Mouse (Mus musculus) adipocyte (in vitro differentiated cells): ENCODE data around the gene Syde1.
A peak's percentile ranks its signal among the peaks of the same experiment; 100 is the strongest.

Experiments used
- DNase-seq: peaks from one replicate; pipeline ENCODE4 v3.0.0-alpha.2; 2016; ENCODE audit warnings: low spot score

Syde1 gene

DNA sequence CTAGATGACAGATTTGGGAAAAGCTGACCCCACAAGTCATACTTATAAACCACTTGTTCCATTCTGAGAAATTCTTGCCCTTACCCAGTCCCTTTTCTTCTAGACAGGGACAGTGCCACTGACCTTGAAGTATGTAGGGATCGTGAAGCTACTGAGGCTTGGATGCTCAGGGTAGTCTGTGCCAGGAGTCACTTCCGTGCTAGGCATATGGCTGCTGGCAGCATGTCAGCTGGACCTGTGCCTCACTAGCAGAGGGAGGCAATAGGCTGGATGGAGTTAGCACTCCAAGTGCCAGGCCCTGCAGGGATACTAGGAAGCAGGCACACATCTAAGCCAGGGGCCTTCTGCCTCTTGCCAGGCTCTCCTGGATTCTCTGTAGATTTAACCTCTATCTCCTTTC, 16.1 kb downstream of the Syde1 start:
- DNase-seq = peak; percentile 83

DNA sequence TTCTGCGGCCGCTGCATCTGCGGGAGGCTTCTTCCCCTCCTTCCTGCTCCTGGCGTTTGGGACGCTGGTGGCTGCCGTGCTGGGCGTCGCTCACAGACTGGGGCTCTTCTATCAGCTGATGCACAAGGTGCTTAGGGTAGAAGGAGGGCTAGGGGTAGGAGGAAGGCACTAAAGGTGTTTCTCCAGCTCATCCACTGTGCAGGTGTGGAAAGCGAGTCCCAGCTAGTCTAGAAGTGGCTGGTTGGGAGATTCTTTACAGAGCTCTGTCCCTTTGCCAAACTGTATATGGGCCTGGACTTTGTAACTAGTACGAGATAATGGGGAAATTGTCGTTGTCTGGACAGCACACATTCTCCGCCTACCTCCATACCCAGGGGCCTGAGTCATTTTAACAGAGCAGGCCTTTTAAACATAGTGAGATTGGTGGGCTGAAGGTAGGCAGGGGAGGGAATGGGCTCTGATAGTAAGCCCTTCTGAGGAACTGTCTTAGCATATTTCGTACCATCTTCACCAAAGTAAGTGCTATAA, 16.6 kb downstream of the Syde1 start:
- no peak for DNase-seq

DNA sequence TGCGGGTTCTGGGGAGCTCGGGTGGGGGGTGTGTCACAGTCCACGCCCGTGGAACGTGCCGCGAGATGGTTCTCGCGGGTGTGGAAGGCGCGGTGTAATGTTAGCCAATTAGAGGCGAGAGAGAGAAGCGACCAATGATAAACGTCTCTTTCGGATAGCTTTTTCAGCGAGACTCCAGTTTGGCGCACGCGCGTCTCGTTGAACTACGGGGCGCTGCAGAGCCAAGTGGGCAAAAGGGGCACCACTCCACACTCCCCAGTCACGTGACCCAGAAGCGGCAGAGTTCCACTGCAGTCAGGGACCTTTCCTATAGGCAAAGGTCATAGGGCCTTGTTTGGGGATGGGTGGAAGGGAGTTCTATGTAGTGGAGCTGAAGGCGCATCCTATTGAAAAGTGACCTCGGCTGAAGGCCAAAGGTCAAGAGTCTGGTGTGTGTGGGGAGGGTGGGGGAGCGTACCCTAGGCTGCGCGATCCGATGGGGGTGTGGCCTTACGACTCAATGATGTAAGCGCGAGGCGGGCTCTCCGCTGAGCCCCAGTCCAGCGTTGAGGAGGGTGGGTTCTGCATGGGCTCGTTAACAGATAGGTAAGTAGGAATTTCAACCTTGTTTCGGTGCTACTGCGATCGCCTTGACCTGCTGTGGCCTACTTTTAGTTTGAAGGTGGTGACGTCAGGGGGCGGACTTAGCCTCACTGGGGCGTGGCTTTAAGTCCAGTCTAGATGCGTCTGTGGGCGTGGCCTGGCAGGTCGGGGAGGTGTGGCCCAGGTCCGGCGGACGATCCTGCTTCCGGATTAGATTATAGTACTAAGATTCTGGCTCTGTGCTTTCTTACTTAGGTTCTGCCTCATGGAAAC, 17.3 kb downstream of the Syde1 start, which contains the start of gene Ilvbl:
Gene Ilvbl, plus strand, starts transcription at position 97 of the 855 bp plus-strand sequence.
- peak; percentile 99 for DNase-seq

DNA sequence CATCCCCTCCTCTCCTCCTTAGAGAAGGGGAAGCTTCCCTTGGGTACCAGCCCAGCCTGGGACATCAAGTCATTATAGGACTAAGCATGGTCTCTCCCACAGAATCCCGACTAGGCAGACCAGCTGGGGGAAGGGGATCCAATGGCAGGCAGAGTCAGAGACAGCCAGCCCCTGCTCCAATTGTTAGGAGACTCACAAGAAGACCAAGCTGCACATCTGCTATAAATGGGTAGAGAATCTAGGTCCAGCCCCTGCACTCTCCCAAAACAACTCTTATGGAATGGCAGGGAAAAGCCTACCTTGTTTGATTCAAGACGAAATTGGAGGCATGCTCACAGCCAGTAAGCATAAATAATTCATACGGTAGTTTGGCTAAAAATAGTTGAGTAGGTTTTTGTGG, 18.5 kb downstream of the Syde1 start:
- no peak for DNase-seq

DNA sequence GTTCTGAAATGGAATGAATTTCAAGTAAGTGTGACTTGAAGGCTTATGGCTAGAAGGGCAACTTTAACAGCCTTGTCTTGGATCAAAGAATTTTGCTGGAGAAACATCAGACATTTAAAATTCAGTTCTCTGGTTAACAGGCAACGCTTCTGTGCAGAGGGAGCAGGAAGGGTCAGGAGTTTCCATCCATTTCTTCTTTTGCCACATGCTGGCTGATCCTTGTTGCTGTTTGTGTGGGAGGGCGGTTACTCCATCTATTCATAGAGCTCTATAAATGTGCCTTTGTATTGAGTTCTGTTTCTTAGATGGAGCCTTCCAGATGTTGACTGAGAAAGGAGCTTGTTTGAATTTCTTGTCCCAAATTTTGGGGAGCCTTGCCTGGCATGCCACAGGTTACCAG, 20.9 kb downstream of the Syde1 start:
- no peak for DNase-seq

DNA sequence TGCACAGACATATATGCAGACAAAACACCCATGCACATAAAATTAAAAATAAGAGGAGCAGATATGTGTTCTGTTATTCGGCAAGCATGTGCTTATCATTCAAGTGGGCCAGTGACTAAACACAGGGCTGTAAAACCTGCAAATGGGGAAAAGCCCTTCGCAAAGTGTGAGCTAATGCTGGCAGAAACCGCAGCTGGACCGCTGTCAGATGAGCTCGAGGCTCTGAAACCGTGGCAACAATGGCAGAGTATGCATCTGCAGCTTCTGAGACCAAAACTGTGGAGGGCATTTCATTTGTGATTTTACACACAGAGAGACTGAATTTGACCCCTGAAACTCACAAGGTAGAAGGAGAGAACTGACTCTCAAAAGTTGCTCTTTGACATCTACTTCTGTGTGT, 21.3 kb downstream of the Syde1 start:
- DNase-seq = no peak

DNA sequence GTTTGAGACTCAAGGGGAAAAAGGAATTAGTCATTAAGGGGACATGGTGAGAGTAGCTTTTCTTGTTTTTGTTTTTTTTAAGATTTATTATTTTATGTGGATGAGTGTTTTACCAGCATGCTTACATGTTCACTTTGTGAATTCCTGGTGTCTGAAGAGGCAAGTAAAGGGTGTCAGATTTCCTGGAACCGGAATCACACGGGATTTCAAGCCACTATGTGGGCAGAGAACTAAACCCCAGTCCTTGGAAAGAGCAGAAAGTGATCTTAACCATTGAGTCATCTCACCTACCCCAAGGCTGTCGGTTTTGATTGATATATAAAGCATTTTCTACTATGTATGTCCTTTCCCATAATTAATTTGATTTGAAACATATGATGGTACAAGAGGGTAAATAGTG, 22.1 kb downstream of the Syde1 start:
- no peak for DNase-seq

DNA sequence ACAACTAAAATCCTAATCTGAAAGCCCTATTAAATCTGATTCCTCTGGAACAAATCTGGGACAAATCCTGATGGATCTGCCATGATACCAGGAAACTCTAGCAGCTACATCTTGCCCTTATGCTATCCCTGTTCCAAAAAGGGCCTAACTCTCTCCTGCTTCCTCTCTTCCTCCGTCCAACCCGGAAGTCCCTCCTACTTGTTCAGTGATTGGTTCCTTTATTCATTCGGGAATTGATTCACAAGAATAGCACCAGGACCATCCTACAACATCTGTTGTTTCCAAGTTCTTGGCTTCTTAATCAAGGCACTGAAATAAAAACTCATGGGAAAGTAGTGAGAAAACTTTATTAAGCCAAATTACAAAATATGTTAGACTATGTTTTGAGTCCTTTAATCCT, 22.6 kb downstream of the Syde1 start:
- DNase-seq = no peak

DNA sequence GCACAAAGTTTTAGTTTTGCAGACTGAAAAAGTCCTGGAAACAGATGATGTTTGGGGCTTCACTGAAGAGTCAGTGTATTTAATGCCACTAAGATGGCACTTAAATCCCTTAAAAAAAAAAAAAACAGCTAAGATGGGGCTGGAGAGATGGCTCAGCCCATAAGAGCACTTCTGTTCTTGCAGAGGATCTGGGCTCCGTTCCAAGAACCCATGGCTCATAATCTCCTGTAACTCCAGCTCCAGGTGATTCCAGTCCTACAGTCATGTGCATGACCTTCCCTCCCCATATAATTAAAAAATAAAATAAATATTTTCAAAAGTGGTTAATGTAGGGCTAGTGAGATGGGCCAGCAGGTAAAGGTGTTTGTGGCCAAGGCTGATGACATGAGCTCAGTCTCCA, 26.7 kb downstream of the Syde1 start:
- no peak for DNase-seq

DNA sequence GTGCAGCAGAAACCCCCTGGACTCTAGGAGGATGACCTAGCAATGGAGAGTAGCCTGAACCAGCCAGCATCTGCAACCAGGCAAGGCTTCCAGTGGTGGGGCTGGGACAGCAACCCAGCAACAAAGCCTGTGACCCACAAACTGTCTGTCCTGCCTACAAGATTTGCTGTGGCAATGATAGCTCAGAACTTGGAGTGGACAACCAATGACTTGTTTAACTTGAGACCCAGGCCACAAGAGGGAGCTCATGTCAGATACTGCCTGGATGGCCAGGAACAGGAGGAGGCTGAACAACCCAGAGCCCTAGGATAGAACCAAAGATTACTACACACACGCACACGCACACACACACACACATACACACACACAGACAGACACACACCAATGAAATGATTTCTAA, 50.8 kb downstream of the Syde1 start:
- DNase-seq = peak; percentile 59
